Mouse (Mus musculus): ENCODE measurements around the gene Fam124a. TPM values are rescaled to one million over a fixed set of nuclear protein-coding genes. Genes with fewer than 3 reads are reported as not detected.

The Fam124a gene
- polyA plus RNA-seq, 1 experiment from 2014 or later: 0.36 TPM

DNA sequence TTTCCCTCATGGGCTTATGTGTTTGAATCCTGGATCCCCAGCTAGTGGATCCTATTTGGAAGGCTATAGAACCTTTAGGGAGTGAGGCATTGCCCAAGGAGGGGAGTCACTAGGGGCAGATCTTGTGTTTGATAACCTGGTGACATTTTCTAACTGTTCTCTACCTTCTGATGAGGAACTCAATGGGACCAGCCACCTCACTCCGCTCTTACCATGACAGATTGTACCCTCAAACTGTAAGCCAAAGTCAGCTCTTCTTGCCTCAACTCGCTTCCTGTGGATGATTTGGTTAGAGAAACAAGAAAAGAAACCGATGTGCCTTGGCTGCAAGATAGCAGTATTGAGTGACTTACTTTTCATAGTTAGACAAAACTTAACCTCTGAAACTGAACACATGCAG lies 96.2 kb downstream of the Fam124a start:
- H3K9ac ChIP-seq (ENCODE audit: low read length): no peak overlapping the region
- no peak overlapping the region for H3K4me3 ChIP-seq (ENCODE audit: low read depth, low read length)
- no peaks in the 10 kb centered on the region for H3K27me3 ChIP-seq (ENCODE audit: control insufficient read depth, insufficient read depth, low read length)
- H3K9me3 ChIP-seq (ENCODE audit: control insufficient read depth, low read length): no peaks in the 10 kb centered on the region; the same call in 1 of the 2 replicates
- DNase-seq (ENCODE audit: low spot score) (no peak), ATAC-seq (ENCODE audit: insufficient number of reproducible peaks, low FRiP score, low TSS enrichment, low read depth) (no peak)
- H3K27ac ChIP-seq (replicated peaks; ENCODE audit: low read depth, low read length): no peak overlapping the region
- no peaks in the 10 kb centered on the region for H3K4me1 ChIP-seq (ENCODE audit: control insufficient read depth, insufficient read depth, low read length)
- WGBS: 92% methylated on average over 3 of the region's 3 CpGs
- no peak overlapping the region for H3K4me2 ChIP-seq (ENCODE audit: low read depth, severe bottlenecking)
- H3K36me3 ChIP-seq (ENCODE audit: control insufficient read depth, insufficient read depth, low read length): no peaks in the 10 kb centered on the region

DNA sequence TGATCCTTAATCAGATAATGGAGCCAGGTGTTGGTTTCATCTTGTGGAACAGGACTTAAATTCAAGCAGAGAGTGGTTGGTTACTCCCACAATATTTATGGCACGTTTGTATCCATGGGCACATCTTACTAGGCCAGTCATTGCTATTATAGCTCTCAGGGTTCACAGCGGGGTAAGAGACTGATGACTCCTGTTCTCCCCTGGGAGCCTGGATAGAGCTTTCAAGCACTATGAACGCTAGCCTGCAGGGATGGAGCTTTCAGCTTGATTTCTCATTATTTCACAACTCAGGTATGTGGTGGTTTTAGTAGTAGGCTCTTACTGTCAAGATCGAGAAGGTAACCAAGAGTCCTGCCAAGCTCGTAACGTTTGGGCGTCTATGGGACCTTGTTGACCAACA lies 100.5 kb downstream of the Fam124a start:
- no peak overlapping the region for H3K4me2 ChIP-seq (ENCODE audit: low read depth, severe bottlenecking)
- H3K4me1 ChIP-seq (ENCODE audit: control insufficient read depth, insufficient read depth, low read length): no peaks in the 10 kb centered on the region
- H3K4me3 ChIP-seq (ENCODE audit: low read depth, low read length): no peak overlapping the region
- no peaks in the 10 kb centered on the region for H3K9me3 ChIP-seq (ENCODE audit: control insufficient read depth, low read length)
- H3K9ac ChIP-seq (ENCODE audit: low read length): no peak overlapping the region
- H3K27ac ChIP-seq (replicated peaks; ENCODE audit: low read depth, low read length): no peak overlapping the region
- H3K27me3 ChIP-seq (ENCODE audit: control insufficient read depth, insufficient read depth, low read length): no peaks in the 10 kb centered on the region
- H3K36me3 ChIP-seq (ENCODE audit: control insufficient read depth, insufficient read depth, low read length): no peaks in the 10 kb centered on the region
- WGBS: 83% methylated on average over 7 of the region's 7 CpGs
- ATAC-seq (ENCODE audit: insufficient number of reproducible peaks, low FRiP score, low TSS enrichment, low read depth) (no peak), DNase-seq (ENCODE audit: low spot score) (no peak)

DNA sequence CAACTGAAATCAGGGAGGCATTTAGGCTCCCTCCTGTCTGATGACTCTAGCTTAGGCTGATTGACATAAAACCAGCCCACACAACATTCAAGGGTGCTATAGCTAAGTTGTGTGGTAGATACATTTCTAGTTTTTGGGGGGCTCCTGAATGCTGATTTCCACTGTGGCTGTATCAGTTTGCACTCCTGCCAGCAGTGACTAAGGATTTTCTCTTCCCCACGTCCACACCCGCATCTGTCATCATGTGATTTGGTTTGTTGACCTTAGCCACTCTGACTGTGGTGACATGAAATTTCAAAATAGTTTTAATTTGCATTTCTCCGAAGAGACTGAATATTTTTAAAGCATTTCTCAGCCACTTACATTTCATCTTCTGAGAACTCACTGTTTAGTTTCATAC lies 101.9 kb downstream of the Fam124a start:
- H3K9me3 ChIP-seq (ENCODE audit: control insufficient read depth, low read length): no peaks in the 10 kb centered on the region
- H3K9ac ChIP-seq (ENCODE audit: low read length): no peak overlapping the region
- H3K27ac ChIP-seq (replicated peaks; ENCODE audit: low read depth, low read length): no peak overlapping the region
- no peaks in the 10 kb centered on the region for H3K27me3 ChIP-seq (ENCODE audit: control insufficient read depth, insufficient read depth, low read length)
- H3K4me3 ChIP-seq (ENCODE audit: low read depth, low read length): no peak overlapping the region
- no peak overlapping the region for H3K4me2 ChIP-seq (ENCODE audit: low read depth, severe bottlenecking)
- WGBS: 81% methylated on average over 3 of the region's 3 CpGs
- DNase-seq (ENCODE audit: low spot score) (no peak), ATAC-seq (ENCODE audit: insufficient number of reproducible peaks, low FRiP score, low TSS enrichment, low read depth) (no peak)
- H3K4me1 ChIP-seq (ENCODE audit: control insufficient read depth, insufficient read depth, low read length): no peaks in the 10 kb centered on the region
- H3K36me3 ChIP-seq (ENCODE audit: control insufficient read depth, insufficient read depth, low read length): no peaks in the 10 kb centered on the region

Other genes starting within 250 kb of the Fam124a start
- gene Gucy1b2, start 99.4 kb upstream of the Fam124a start, polyA plus RNA-seq (2014; fragmentation: Nextera tagmentation; extraction: Ambion mirVana): 0.05 and 0.20 TPM in 2 replicates
- gene Gm4131, start 11.2 kb downstream of the Fam124a start, polyA plus RNA-seq (2014; fragmentation: Nextera tagmentation; extraction: Ambion mirVana): not detected in 2 replicates
- not detected in 2 replicates for gene Serpine3, start 107.9 kb downstream of the Fam124a start, polyA plus RNA-seq (2014; fragmentation: Nextera tagmentation; extraction: Ambion mirVana)
- 29.6 and 31.1 TPM in 2 replicates for gene Ints6, start 205.4 kb downstream of the Fam124a start, polyA plus RNA-seq (2014; fragmentation: Nextera tagmentation; extraction: Ambion mirVana)